Mouse (Mus musculus) myocyte (in vitro differentiated cells): Measurements from ENCODE around the gene Col4a4. TPM values are rescaled to one million over a fixed set of nuclear protein-coding genes. Genes with fewer than 3 reads are reported as not detected.
A peak's percentile ranks its signal among the peaks of the same experiment; 100 is the strongest.

Experiments
- H3K27me3 ChIP-seq: one replicate; pipeline ENCODE4 v1.6.1; 2011; ENCODE audit not compliant: control insufficient read depth, insufficient read depth, insufficient read length
- H3K36me3 ChIP-seq: one replicate; pipeline ENCODE4 v1.6.1; 2011; ENCODE audit not compliant: control insufficient read depth, insufficient read depth
- H3K4me2 ChIP-seq: one replicate; pipeline ENCODE4 v1.6.1; 2011; ENCODE audit warnings: low read depth, control low read depth
- H3K4me3 ChIP-seq: one replicate; pipeline ENCODE4 v1.5.1; 2011; ENCODE audit warnings: mild to moderate bottlenecking, control low read depth, moderate library complexity
- H3K79me2 ChIP-seq: one replicate; pipeline ENCODE4 v1.6.1; 2011; ENCODE audit not compliant: control insufficient read depth, insufficient read depth
- H3ac ChIP-seq: one replicate; pipeline ENCODE4 v1.6.1; 2011; ENCODE audit not compliant: control insufficient read depth, insufficient read length
- CEBPB ChIP-seq: IDR thresholded peaks from 2 replicates; pipeline ENCODE4 v1.6.1; 2011; ENCODE audit warnings: mild to moderate bottlenecking, moderate library complexity; ENCODE audit not compliant: poor library complexity, insufficient read depth, severe bottlenecking
- E2F4 ChIP-seq: IDR thresholded peaks from one replicate; pipeline ENCODE4 v1.6.1; 2011; ENCODE audit warnings: mild to moderate bottlenecking, control low read depth, moderate library complexity; ENCODE audit not compliant: insufficient read depth
- MAX ChIP-seq: IDR thresholded peaks from one replicate; pipeline ENCODE4 v1.6.1; 2011; ENCODE audit warnings: low read depth, mild to moderate bottlenecking, control low read depth
- MYOD1 ChIP-seq, 3 experiments: IDR thresholded peaks; one replicate each; pipeline ENCODE4 v1.6.1; 2011; ENCODE audit warnings: control low read depth in 2 of 3, low read depth in 2 of 3, mild to moderate bottlenecking in 2 of 3, moderate library complexity in 1 of 3; ENCODE audit not compliant: insufficient read length in 2 of 3, control insufficient read depth in 1 of 3
- MYOG ChIP-seq, 3 experiments: IDR thresholded peaks; one replicate each; pipeline ENCODE4 v1.6.1; 2011; ENCODE audit warnings: control low read depth in 2 of 3, low read depth in 2 of 3, mild to moderate bottlenecking in 2 of 3; ENCODE audit not compliant: insufficient read length in 2 of 3, control insufficient read depth in 1 of 3, insufficient read depth in 1 of 3
- POLR2A ChIP-seq: IDR thresholded peaks from one replicate; pipeline ENCODE4 v1.6.1; 2011; ENCODE audit warnings: low read depth, mild to moderate bottlenecking, control low read depth, moderate library complexity; ENCODE audit not compliant: insufficient read length
- POLR2AphosphoS2 ChIP-seq: IDR thresholded peaks from one replicate; pipeline ENCODE4 v1.6.1; 2011; ENCODE audit warnings: low read depth, control low read depth; ENCODE audit not compliant: insufficient read length
- REST ChIP-seq: IDR thresholded peaks from one replicate; pipeline ENCODE4 v1.6.1; 2011; ENCODE audit warnings: mild to moderate bottlenecking, control low read depth, moderate library complexity; ENCODE audit not compliant: insufficient read depth, insufficient read length
- SRF ChIP-seq: IDR thresholded peaks from one replicate; pipeline ENCODE4 v1.6.1; 2011; ENCODE audit warnings: low read depth; ENCODE audit not compliant: control insufficient read depth, insufficient read length
- TCF12 ChIP-seq: IDR thresholded peaks from one replicate; pipeline ENCODE4 v1.6.1; 2011; ENCODE audit warnings: mild to moderate bottlenecking, control low read depth; ENCODE audit not compliant: poor library complexity, insufficient read depth, severe bottlenecking
- TCF3 ChIP-seq: IDR thresholded peaks from one replicate; pipeline ENCODE4 v1.6.1; 2011; ENCODE audit warnings: low read depth, control low read depth; ENCODE audit not compliant: insufficient read length
- USF1 ChIP-seq: IDR thresholded peaks from one replicate; pipeline ENCODE4 v1.6.1; 2011; ENCODE audit warnings: low read depth, mild to moderate bottlenecking, control low read depth, moderate library complexity
- polyA plus RNA-seq: library from polyadenylated mRNA; unstranded; fragments of >200 nt; fragmentation: generic; extraction: Trizol; gene quantifications from one replicate; pipeline ENCODE4 v1.2.1, GENCODE M21; 2012; ENCODE audit warnings: missing spikeins

The Col4a4 gene
- polyA plus RNA-seq, 1 experiment: 0.19 TPM

DNA sequence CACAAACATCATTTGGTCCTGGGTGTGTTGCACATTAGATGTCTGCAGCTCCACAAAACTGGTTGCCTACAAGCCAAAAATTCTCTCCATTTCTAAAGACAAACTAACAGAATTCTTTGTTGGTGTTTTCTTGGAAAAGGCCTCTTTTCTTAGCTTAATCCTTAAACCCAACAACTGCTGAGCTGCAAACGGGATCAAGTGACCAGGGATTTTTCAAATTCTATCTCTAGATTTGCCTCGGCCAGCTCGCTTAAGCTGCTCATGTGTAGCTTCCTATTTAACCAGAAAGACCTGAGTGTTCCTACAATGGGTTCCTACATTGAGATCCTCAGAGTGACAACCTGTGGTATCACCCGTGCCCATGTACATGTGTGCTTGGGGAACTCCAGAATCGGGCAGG is 33.3 kb upstream of the Col4a4 start:
- H3K4me2 ChIP-seq: no peak overlapping the region
- H3ac ChIP-seq: no peak overlapping the region
- no peak for TF ChIP-seq MYOD1 (IDR thresholded peaks at IDR 0.05; ENCODE audit: control insufficient read depth in 1 of 3, insufficient read length in 2 of 3, low read depth in 2 of 3)
- TF ChIP-seq POLR2A: no peak
- TF ChIP-seq MAX: no peak
- TF ChIP-seq REST: no peak
- no peak for TF ChIP-seq USF1
- no peak for TF ChIP-seq TCF3
- TF ChIP-seq E2F4: no peak
- TF ChIP-seq CEBPB: no peak
- TF ChIP-seq TCF12: no peak
- no peak for TF ChIP-seq POLR2AphosphoS2
- no peak for TF ChIP-seq MYOG (IDR thresholded peaks at IDR 0.05; ENCODE audit: control insufficient read depth in 1 of 3, insufficient read depth in 1 of 3, insufficient read length in 2 of 3, low read depth in 2 of 3)
- TF ChIP-seq SRF: no peak
- H3K27me3 ChIP-seq: no peaks in the 10 kb centered on the region
- H3K4me3 ChIP-seq: no peak overlapping the region
- H3K36me3 ChIP-seq: no peaks in the 10 kb centered on the region
- H3K79me2 ChIP-seq: no peaks in the 10 kb centered on the region

DNA sequence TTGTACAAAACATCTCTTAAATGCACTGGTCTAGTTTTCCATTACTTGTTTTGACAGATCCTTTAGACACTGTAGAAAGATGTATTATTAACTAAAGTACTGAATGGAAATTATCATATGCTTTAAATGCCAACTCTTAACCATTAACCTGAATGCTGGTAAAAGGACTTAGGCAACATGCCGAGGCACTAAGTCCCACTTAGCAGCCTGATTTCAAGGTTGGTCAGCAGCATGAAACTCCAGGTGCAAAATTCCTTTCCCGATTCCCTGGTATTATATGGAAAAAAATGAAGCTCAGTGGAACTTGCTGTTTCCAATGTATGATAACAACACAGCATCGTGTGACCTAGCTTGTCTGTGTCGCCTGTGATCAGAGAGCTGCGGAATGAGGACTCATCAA is 31.9 kb upstream of the Col4a4 start:
- H3K4me2 ChIP-seq: no peak overlapping the region
- H3K27me3 ChIP-seq: no peaks in the 10 kb centered on the region
- no peaks in the 10 kb centered on the region for H3K36me3 ChIP-seq
- H3K4me3 ChIP-seq: no peak overlapping the region
- no peak overlapping the region for H3ac ChIP-seq
- TF ChIP-seq TCF12 (no peak), POLR2AphosphoS2 (no peak), REST (no peak), POLR2A (no peak), SRF (no peak), USF1 (no peak), E2F4 (no peak), CEBPB (no peak), MYOD1 (IDR thresholded peaks at IDR 0.05; ENCODE audit: control insufficient read depth in 1 of 3, insufficient read length in 2 of 3, low read depth in 2 of 3) (no peak), TCF3 (no peak)
- H3K79me2 ChIP-seq: no peaks in the 10 kb centered on the region

- TF ChIP-seq E2F4 (no peak), CEBPB (no peak), MYOG (IDR thresholded peaks at IDR 0.05; ENCODE audit: control insufficient read depth in 1 of 3, insufficient read depth in 1 of 3, insufficient read length in 2 of 3, low read depth in 2 of 3) (no peak)
Measured at GRCm38 (mm10) chr1:82618001-82618400, 31.4 kb upstream of the Col4a4 start.

DNA sequence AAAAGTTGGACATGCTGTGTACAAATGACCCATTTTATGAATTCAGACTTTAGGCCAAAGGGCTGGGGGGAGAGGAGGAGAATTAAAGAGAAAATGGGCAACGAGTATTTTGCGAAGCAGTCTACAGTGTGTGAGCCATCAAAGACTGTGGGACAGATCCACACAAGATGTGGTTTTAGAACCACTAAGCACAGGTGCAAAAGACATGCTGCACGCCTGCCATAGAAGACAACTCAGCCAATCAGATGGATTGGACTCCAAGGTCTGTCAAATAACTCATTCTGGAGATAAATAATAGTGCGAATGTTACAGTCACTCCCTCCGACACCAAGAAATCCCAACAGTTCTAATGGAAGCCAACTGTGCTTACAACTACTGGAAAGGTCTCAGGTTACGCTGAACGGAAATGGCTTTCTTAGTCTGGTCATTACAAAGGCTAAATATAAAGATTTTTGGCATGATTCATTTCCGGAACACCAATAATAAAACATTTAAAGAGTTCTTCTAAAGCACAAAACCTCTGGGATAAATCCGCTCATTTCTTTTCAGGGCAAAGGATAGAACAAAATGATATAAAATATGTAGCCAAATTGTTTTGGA is 25.5 kb upstream of the Col4a4 start:
- no peaks in the 10 kb centered on the region for H3K27me3 ChIP-seq
- H3K4me2 ChIP-seq: peak overlapping the region; percentile 60
- no peak overlapping the region for H3K4me3 ChIP-seq
- no peak overlapping the region for H3ac ChIP-seq
- H3K79me2 ChIP-seq: no peaks in the 10 kb centered on the region
- TF ChIP-seq MAX: no peak
- TF ChIP-seq SRF: no peak
- no peak for TF ChIP-seq CEBPB
- TF ChIP-seq MYOD1 (IDR thresholded peaks at IDR 0.05; ENCODE audit: control insufficient read depth in 1 of 3, insufficient read length in 2 of 3, low read depth in 2 of 3): peak in 2 of 3 experiments; percentile 12 to 75
- H3K36me3 ChIP-seq: no peaks in the 10 kb centered on the region

More at GRCm38 (mm10) chr1:82618001-82618400, 31.4 kb upstream of the Col4a4 start:
- Histone ChIP-seq H3ac (no peak overlapping the region), H3K79me2 (no peaks in the 10 kb centered on the region), H3K4me3 (no peak overlapping the region), H3K4me2 (no peak overlapping the region), H3K27me3 (no peaks in the 10 kb centered on the region), H3K36me3 (no peaks in the 10 kb centered on the region)

- no peak overlapping the region for H3K4me3 ChIP-seq
- no peak for TF ChIP-seq POLR2AphosphoS2
- H3K27me3 ChIP-seq: no peaks in the 10 kb centered on the region
- no peak overlapping the region for H3ac ChIP-seq
- H3K36me3 ChIP-seq: no peaks in the 10 kb centered on the region
- no peaks in the 10 kb centered on the region for H3K79me2 ChIP-seq
- H3K4me2 ChIP-seq: no peak overlapping the region
Measured at GRCm38 (mm10) chr1:82608646-82609262, 22.1 kb upstream of the Col4a4 start.

GRCm38 (mm10) chr1:82605856-82606255 is 19.2 kb upstream of the Col4a4 start:
- no peak overlapping the region for H3ac ChIP-seq
- no peak for TF ChIP-seq SRF
- no peak for TF ChIP-seq REST
- no peak for TF ChIP-seq POLR2A
- TF ChIP-seq E2F4: no peak
- no peak for TF ChIP-seq USF1
- no peak for TF ChIP-seq POLR2AphosphoS2
- no peaks in the 10 kb centered on the region for H3K36me3 ChIP-seq
- H3K79me2 ChIP-seq: no peaks in the 10 kb centered on the region
- no peak overlapping the region for H3K4me2 ChIP-seq
- no peaks in the 10 kb centered on the region for H3K27me3 ChIP-seq
- no peak overlapping the region for H3K4me3 ChIP-seq
